Mouse (Mus musculus): Measurements from ENCODE around the gene Ccdc97. TPM values are rescaled to one million over a fixed set of nuclear protein-coding genes. Genes with fewer than 3 reads are reported as not detected.
A peak's percentile ranks its signal among the peaks of the same experiment; 100 is the strongest.

Ccdc97 gene
- 10 to 100 TPM; 41.7 to 46.1 TPM for total RNA-seq (2021)

DNA sequence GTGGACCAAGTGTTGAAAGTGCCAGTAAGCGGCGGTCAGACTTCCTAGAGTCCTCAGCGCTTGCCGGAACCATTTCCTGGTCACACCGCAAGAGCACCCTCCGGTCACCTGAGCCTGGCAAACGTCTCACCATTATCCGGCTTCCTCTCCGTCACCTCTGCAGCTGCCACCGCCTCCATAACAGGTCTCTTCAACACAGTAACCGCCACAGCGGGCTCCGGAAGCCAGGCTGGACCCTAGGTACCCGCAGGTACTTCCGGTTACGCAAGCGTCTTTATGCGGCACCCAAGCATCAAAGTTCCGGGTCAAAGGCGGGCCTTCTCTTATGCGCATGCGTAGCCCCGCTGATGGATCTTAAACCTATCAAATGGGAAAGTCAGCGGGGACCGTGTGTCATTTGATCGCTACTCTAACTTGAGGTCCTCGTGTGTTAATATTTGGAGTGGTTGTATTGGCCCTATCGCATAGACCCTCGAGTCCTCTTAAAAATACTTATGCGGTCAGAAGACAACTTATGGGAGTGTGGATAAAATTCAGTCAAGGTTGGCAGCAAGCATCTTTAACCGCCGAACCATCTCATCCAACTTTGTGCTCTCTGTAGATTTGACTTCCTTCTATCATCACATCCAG is at the start of gene Ccdc97:
Gene Ccdc97, minus strand, starts transcription at position 301 of the 630 bp plus-strand sequence.
- DNase-seq (ENCODE audit: extremely low spot score in 1 of 2, low spot score in 2 of 2) = peak; percentile 93 to 94
- intact Hi-C loops (cut with DNase I) = no loop called here

DNA sequence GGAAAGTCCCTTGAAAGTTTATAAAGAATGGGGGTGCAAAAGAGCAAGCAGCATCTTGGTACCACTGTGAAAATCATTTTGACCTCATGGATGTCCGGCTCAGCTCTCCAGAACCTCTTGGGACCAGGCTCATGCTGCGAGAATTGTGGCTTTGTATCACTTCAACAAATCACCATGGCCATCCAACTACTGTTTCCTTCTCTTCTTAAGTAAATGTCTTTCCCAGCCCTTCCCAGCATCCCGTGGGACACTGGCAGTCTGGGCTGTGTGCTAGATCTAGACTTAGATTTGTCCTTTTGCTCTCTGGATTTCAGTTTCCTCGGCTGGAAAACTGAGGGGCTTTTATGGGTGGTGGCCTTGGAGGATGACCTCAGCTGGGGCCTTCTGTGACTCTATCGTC is 49.3 kb upstream of the Ccdc97 start:
- DNase-seq (ENCODE audit: extremely low spot score in 1 of 2, low spot score in 2 of 2) = no peak
- intact Hi-C loops (cut with DNase I) = no loop called here

DNA sequence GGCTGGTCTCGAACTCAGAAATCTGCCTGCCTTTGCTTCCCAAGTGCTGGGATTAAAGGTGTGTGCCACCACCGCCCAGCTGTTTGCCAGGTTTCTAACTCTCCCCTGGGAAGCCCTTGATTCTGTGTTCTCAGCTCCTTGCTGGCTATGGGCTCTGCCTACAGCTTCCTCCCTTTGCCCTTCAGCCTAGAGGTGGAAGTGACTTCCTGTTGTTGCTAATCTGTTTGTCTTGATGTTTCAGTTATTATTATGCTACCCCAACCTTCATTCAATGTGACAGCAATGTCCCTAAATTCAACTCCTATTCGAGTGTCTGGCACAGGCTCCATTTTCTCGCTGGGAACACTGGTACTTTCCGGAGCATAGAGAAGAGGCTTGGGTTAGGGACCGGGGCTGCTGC is 47.2 kb upstream of the Ccdc97 start:
- DNase-seq (ENCODE audit: extremely low spot score in 1 of 2, low spot score in 2 of 2) = no peak
- intact Hi-C loops (cut with DNase I) = no loop called here

DNA sequence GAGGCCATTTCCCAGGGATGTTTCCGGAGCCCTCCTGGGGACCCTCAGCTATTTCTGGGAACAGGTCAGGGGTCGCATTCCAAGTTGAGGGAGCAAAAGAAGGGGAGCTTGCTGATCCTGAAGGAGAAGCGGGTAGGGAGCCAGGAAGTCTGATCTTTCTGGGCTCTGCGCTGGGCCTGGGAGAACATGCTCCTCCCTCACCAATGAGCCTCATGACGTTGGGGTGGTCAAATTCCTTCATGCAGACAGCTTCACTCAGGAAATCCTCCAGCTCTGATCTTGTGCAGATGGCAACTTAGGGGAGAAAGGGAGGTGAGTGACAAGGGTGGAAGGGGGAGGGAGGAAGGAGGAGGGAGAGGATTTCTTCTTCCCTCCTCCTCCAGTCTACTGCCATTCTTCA is 45.3 kb upstream of the Ccdc97 start:
- intact Hi-C loops (cut with DNase I) = no loop called here
- DNase-seq (ENCODE audit: extremely low spot score in 1 of 2, low spot score in 2 of 2) = no peak

DNA sequence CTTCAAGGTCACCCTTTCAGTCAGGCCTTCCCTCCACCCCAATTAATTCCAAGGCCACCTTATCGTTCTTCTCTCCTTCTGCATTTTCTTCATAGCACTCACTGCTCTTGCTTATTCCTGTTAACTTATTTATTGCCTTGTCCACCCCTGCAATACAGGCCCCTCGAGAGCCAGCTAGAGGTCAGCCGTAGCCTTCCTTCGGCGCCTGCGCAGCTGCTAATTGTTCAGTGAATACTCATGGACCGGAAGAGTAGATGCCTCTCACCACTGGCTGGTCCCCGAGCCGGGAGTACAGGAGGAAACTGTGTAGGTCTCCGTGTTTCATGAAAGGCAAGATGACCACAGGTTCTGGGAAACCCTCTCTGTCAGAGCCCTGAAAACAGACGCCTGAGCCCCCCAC is 44.8 kb upstream of the Ccdc97 start:
- intact Hi-C loops (cut with DNase I) = no loop called here

DNA sequence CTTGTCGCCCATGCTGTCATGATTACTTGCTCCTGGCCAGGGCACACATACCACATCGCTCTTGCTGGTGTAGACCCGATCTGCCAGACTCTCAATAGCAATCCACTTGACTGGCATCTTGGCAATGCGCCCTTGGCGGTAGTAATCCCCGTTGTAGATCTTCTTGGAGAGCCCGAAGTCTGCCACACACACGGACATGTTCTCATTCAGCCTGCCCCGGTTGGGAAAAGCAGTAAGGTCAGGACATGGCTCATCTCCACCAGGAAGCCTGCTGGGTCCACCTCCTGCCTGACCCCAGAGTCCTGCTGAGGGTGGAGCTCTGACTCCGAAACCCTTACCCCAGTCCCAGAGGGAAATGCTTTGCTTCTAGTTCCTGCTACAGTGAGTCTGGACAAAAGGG is 42.5 kb upstream of the Ccdc97 start:
- intact Hi-C loops (cut with DNase I) = no loop called here
- DNase-seq (ENCODE audit: extremely low spot score in 1 of 2, low spot score in 2 of 2) = peak in 1 of 2 experiments; percentile 64

More for the DNA sequence above, 44.8 kb upstream of the Ccdc97 start:
- no peak for DNase-seq (ENCODE audit: extremely low spot score in 1 of 2, low spot score in 2 of 2)

DNA sequence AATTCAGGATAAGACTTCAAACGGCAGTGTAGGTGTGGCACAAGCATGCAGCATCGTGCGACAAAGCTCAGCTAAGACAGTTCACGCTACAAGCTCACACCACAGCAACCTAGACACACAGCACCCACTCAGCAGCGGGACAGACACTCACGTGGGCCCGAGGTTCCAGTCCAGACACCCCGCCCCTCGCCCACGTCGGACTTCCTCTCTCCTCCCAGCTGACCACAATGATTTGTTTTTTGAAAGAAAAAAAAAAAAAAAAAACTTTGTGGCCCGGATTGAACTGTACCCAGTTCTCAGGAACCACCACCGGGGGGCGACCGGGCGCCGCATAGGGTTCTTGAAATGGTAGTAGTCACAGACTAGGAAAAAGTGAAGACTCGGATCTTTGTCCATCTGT is 37.1 kb upstream of the Ccdc97 start:
- DNase-seq (ENCODE audit: extremely low spot score in 1 of 2, low spot score in 2 of 2) = peak; percentile 87 to 96
- intact Hi-C loops (cut with DNase I) = loop anchor here (1.0 to 5.0 kb wide), 2 partner anchors 49 to 91 kb away; no protein-coding TSS in a partner anchor

DNA sequence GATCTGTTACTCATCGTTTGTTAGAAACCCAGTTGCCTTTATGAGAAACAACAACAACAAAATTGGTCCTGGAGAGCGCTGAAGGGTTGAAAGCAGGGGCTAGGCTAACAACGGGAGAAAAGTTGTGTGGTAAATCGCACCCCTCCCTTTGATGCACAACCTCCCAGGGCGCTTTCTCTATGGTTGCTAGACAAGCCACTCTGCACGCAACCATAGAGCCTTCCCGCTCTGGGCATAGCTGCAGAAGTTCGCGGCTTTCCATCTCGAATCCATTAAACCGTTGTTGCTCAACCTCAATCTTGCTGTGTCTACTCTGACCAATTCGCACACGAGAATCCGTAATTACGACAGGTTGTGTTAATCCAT is 36.6 kb upstream of the Ccdc97 start:
- DNase-seq (ENCODE audit: extremely low spot score in 1 of 2, low spot score in 2 of 2) = peak; percentile 65 to 81
- intact Hi-C loops (cut with DNase I) = loop anchor here (5.0 kb wide), 1 partner anchor 92 kb away; no protein-coding TSS in a partner anchor

DNA sequence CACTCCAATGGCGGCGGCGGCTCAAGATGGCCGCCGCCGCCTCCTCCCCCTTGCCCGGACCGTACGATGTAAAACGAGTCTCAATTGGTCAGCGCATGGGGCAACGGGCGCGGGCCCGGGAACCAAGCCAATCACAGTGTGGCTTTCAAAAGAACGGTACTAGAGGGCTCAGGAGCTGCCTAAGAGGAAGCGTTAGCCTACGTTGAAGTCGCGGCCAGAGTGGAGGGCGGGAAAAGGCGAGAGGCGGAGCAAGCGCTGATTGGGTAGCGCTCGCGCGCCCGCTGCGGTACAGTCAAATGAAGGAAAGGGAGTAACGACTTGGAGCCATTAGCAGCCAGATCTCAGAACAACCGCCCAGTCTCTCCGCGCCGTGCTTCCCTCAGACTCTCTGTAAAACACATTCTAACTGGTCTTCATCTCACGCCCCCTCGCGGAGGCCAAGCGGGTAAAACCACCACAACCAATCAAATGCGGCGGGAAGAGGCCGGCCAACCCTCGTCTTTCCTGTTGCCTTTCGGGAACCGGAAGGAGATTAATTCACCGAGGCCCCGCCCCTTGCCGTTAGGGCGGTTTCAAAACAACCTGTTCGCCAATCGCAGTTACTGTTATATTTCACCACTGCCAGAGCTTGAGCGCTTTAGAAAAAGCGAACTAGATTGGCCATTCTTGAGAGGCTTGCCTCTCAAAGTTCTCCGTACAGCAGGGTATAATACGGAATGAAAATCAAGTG is 36.0 kb upstream of the Ccdc97 start, which contains the start of gene Hnrnpul1:
Gene Hnrnpul1, minus strand, starts transcription at position 20 of the 730 bp plus-strand sequence.
- intact Hi-C loops (cut with DNase I) = loop anchor here (5.0 kb wide), 1 partner anchor 92 kb away; no protein-coding TSS in a partner anchor
- peak; percentile 99 to 100 for DNase-seq (ENCODE audit: extremely low spot score in 1 of 2, low spot score in 2 of 2)

DNA sequence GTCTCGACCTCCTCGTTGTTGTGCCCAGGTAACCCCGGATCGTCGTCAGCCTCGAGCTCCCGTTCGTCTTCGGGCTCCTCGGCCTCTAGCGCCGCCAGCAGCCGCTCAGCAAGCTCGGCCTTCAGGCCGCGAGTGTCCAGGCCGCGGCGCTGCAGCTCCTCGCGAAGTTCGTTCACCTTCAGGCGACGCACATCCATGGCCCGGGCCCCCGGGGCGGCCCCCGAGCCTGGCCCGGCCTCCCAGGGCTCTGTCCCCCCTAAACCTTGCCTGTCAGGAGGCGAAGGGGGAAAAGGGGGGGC is 35.5 kb upstream of the Ccdc97 start:
- intact Hi-C loops (cut with DNase I) = no loop called here
- DNase-seq (ENCODE audit: extremely low spot score in 1 of 2, low spot score in 2 of 2) = no peak

DNA sequence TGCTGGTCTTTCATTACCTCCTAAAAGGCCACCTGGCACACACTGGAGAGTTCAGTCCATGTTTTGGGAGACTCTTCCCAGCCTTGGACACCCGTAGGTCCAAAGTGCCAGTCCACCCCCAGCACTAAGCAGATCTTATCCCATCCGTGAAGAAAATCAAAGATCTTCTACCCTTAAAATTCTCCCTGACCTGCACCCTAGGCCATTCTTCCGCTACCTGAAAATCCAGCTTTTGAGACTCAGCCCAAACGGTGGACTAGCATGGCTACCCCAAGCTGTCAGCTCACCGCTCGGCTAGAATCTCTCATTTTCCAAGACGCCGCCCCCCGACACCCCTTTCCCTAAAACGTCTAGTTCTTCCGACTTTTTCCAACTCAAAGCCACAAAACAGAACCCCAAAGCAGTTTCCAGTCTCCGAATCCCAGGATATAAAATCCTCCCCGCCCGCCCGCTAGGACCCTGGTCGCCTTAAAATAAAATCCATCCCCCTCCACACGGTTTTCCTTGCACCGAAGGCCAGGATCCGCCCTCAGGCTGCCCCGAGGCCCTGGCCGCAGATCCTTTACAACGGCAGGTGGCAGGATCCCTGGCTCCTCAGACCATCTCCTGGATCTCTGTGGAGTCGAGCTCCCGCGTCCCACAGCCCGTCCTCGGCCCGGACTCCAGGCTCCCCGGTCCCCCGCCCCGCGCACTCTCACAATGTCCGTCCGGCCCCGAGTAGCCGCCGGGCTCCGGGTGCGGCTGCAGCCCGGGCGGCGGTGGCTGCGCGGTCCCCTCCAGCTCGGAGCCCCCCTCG is 35.0 kb upstream of the Ccdc97 start:
- intact Hi-C loops (cut with DNase I) = no loop called here
- peak; percentile 31 to 79 for DNase-seq (ENCODE audit: extremely low spot score in 1 of 2, low spot score in 2 of 2)

DNA sequence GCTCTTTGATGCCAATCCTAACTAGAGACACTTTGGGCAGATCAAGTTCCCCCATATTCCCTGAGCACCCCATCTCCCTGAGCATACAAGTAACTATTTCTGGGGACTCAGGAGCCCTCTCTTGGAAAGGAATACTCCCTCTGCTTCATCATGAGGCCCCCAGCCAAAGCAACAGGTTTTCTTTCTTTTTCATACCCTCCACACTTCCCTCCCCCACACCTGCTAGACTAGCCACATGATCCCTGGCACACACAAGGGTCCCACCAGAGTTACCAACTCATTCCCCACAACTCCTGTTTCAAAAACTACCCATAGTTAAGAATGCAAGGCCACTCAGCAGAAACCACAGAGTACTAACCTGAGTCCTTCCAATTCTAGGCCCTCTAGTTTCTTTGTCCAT is 34.2 kb upstream of the Ccdc97 start:
- intact Hi-C loops (cut with DNase I) = no loop called here
- DNase-seq (ENCODE audit: extremely low spot score in 1 of 2, low spot score in 2 of 2) = no peak

DNA sequence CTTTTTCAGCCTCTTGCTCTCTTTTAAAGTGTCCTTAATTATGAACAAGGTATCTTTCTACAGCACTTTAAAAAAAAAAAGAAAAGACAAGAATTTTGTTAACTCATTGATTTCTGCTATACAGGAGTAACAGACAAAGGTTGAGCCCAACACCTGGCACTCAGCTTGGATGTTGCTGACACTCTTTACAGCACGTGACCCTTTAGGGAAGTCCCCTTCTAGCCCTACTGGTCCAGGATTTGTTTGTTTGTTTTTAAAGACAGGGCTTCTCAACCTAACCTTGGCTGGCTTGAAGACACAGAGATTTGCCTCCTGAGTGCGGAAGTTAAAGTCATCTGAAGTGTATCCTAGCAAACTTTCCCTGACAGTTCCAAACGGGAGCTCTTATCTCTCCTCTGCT is 28.0 kb upstream of the Ccdc97 start:
- no peak for DNase-seq (ENCODE audit: extremely low spot score in 1 of 2, low spot score in 2 of 2)
- intact Hi-C loops (cut with DNase I) = no loop called here

DNA sequence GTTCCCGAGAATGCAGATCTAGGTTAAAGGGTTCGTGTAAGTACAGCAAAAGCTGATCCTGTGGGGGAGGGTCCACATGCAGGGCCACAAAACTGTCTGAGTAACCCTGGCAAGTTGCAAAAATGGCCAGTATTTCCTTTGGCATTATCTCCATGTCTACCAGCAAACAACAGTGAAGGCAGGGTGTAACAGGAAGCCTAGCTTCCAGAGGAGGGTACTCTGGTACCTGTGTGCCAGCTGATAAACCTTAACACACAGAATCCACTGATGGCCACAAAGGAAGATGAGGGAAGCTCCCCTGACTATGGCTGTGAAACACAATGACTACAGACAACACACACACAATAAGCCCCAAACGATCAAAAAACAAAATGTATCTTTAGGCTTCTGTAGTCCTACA is 19.4 kb upstream of the Ccdc97 start:
- intact Hi-C loops (cut with DNase I) = no loop called here
- DNase-seq (ENCODE audit: extremely low spot score in 1 of 2, low spot score in 2 of 2) = no peak

DNA sequence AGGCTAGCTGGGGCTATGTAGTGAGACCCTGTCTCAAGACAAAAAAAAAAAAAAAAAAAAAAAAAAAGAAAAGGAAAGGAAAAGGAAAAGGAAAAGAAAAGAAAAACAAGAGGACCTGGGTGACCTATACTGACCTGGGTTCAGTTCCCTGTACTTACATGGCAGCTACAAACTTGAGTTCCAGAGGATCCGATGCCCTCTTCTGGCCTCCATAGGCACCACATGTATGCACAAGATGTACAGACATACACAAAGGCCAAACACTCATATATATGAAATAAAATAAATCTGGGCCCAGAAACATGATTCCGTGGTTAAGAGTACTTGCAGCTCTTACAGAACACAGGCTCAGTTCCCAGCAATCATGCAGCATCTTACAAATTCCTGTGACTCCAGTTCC is 18.0 kb upstream of the Ccdc97 start:
- no peak for DNase-seq (ENCODE audit: extremely low spot score in 1 of 2, low spot score in 2 of 2)
- intact Hi-C loops (cut with DNase I) = no loop called here

DNA sequence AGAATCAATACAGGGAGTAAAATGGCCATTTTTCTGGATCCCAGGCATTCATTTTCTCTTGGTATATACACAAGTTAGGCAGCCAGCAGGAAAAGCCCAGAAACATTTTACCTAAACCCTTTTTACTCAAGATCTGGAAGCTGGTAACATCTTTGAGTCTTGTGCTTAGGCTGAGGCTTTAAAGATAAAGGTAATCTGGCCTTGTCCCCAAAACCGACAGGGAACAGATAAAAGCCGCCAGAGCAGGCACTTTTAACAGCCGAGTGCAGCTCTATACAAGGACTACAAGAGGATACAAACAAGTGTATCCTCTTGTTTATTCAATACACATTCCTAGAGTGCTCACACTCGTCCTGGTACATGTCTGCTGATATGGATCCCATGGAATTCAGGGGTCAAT is 16.1 kb upstream of the Ccdc97 start:
- no peak for DNase-seq (ENCODE audit: extremely low spot score in 1 of 2, low spot score in 2 of 2)
- intact Hi-C loops (cut with DNase I) = no loop called here

DNA sequence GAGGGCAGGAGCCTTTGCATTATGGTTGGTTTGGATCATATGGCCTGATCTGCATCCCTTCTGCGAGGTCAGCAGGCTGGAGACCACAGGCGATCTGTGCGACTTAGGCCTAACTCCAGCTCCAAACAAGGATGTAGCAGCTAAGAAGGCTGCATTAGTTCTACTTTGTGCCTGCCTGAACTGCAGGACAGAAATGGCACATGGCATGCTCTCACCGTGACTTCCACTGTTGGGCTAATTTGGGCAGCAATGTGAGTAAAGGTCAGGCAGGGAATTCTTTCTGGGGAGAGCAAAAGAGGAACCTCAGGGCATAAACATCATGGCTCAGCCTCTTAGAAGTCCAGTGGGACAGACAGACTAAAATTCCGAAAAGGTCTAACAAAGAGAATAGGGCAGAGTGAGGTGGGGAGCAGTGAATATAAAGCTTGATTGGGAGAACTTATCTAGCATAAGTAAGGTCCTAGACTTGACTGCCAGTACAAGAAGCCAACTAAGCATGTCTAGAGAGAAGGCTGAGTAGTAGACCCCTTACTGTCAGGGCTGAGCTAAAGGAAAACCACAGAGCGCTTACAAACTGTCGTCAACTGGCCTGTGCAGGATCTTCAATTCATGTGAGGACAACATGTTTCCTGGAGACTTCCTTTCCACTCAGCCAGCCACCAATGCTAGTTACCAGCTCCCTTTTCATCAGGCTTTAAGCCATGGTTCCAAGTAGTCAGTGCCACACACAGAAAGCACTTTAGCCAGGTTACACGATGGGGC is 12.6 kb upstream of the Ccdc97 start:
- intact Hi-C loops (cut with DNase I) = no loop called here
- DNase-seq (ENCODE audit: extremely low spot score in 1 of 2, low spot score in 2 of 2) = no peak

DNA sequence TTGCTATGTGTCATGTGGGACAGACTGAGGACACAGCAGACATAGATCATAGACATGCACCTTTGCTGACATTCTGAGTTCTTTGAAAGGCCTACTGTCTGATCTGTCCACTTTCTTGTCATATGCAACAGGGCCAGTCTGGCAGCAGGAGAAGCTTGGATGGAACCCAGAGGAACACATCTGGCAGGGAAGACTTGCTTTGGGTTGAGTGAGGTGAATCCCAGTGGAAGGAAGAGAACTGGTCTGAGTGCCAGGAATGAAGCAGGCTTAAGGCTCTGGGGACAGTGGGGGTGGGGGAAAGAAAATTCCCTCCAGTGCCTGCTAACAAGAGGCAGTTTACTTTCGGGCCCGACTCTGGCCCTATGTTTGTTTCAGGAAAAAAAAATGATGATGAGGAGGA is 11.0 kb upstream of the Ccdc97 start:
- no peak for DNase-seq (ENCODE audit: extremely low spot score in 1 of 2, low spot score in 2 of 2)
- intact Hi-C loops (cut with DNase I) = no loop called here

DNA sequence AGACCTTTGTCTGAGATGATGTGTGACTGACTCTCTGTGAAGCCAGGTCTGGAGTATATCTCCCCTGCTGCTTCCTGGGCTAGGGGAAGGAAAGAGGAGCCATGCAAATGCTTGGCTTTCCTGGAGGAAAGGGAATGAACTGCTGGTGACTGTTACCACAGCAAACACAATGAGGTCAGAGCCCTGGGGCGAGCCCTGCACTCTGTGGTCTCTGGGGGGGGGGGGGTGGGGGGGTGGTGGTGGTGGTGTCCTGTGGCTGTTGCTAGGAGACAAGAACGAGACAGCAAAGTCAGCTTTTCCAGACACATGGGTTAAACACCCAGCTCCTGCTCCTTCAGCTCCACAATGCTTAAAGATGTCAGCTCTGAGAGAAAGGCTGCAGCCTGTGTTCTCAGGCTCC is 10.5 kb upstream of the Ccdc97 start:
- no peak for DNase-seq (ENCODE audit: extremely low spot score in 1 of 2, low spot score in 2 of 2)
- intact Hi-C loops (cut with DNase I) = no loop called here
